Mouse (Mus musculus) small intestine, adult 2 months (tissue): ENCODE data around the gene Ckap4.

Experiments
- CTCF ChIP-seq: fragments of 200-500 bp; IDR thresholded peaks from 2 replicates; pipeline ENCODE4 v1.5.1; 2012; ENCODE audit warnings: low read depth, mild to moderate bottlenecking, control low read depth, inconsistent platforms, low read length, moderate library complexity, mixed read lengths; ENCODE audit not compliant: insufficient replicate concordance, insufficient read length; ENCODE audit errors: extremely low read depth
- POLR2A ChIP-seq: fragments of 200-500 bp; IDR thresholded peaks from 2 replicates; pipeline ENCODE4 v1.6.1; 2012; ENCODE audit warnings: low read depth, mild to moderate bottlenecking, control low read depth, inconsistent platforms, low read length, moderate library complexity

GRCm38 (mm10) chr10:84556120-84556519 lies 22.3 kb upstream of the Ckap4 start:
- TF ChIP-seq CTCF (no peak), POLR2A (no peak)
